Mouse (Mus musculus) forelimb bud, embryonic 11.5 days (tissue): ENCODE measurements around the gene Fam118a.
"Not testable (repeated sequence)": the region's sequence is repeated elsewhere in the genome, so short reads cannot be mapped to it uniquely, and the experiment has no call there.

ENCODE experiments used
- DNase-seq: peaks from one replicate; pipeline ENCODE4 v3.0.0-alpha.2; 2012; ENCODE audit warnings: low read depth, low spot score

Fam118a gene

GRCm38 (mm10) chr15:85028648-85029047, at the start of gene Fam118a:
Gene Fam118a (plus strand): TSS chr15:85028948.
- DNase-seq: not testable (repeated sequence)

DNA sequence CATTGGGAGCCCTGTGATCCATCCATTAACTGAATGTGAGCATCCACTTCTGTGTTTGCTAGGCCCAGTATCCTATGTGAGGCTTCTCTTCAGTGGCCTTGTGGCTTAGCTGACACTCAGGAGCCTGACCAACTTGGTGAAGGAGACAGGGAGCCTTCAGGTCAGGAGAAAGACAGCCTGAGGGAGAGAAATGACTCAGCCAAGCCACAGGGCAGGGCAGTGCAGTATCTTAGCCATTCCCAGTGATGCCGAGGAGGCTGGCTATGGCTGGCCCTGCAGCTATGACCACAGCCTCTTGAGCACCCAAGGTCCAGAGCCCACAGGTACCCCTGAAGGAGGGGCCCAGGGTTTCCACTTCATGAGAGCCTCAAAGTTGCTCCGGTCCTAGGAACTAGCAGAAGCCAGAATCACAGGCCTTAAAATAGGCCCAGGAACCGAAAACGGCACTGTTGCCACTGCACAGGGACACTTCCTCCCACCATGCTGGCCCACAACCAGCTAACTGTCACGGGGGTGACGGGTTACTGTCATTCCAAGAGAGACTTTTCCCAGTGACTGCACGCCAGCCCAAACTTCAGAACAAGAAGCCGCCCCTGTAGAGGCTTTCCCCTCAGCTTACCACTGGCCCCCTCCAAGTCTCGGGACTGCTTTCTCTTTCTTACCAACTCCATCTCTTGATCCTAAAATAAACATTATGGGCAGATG, 47.0 kb upstream of the Fam118a start:
- DNase-seq: no peak

GRCm38 (mm10) chr15:84982888-84983287, 45.9 kb upstream of the Fam118a start:
- no peak for DNase-seq

DNA sequence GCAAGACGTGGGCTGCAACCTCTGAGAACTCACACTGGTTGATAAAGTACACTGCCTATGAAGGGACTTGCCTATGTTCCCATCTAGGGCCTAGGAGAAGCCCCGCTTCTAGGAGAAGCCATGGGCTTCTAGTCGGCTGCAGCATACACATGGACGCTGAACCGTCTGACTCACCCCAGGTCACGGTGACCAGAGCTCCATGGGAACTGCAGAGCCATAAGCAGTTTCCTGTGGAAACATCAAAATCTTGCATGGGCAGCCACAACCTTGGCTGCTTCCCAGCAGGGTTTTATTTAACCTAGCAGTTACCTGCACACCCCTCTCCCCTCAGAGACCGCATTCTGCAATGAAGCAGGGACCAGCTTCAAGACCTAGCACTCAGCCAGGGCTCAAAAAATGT, 45.0 kb upstream of the Fam118a start:
- DNase-seq: no peak

GRCm38 (mm10) chr15:84985516-84986160, 43.1 kb upstream of the Fam118a start:
- no peak for DNase-seq

DNA sequence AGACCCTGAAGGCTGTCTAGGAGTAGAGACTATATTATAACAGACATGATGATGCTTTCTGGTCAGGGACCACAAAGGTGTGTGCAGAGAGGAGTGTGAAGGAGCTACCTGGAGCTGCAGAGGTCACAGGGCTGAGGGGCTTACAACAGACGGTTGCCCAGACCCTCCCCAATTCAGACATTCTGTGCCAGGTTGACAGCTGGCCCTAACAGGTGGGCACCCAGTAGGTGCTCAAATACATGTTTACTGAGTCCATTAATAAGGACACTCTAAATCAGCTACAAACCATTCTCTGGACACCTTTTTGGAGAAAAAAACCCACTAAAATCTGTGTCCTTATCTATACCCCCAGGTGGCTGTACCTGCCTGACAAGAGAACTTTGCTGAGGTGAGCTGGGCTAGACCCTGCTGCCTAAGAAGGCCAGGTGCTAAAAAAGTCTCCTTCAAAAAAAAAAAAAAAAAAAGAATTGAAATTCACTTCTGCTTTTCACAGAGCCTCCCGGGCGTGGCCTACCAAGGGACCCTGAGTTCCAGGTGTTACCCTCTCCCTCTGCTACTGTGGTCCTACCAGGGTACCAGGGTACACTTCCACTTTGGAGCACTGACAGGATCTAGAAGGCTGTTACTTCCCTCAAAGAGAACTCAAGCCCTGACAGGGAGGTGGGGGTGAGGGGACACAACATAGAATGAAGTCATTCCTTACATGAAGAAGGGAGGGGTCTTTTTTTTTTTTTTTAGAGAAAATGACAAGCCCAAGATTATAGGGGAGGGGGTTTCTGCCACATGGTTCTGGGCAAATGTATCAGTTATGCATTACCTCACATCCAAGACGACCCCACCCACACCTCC, 42.4 kb upstream of the Fam118a start:
- no peak for DNase-seq

DNA sequence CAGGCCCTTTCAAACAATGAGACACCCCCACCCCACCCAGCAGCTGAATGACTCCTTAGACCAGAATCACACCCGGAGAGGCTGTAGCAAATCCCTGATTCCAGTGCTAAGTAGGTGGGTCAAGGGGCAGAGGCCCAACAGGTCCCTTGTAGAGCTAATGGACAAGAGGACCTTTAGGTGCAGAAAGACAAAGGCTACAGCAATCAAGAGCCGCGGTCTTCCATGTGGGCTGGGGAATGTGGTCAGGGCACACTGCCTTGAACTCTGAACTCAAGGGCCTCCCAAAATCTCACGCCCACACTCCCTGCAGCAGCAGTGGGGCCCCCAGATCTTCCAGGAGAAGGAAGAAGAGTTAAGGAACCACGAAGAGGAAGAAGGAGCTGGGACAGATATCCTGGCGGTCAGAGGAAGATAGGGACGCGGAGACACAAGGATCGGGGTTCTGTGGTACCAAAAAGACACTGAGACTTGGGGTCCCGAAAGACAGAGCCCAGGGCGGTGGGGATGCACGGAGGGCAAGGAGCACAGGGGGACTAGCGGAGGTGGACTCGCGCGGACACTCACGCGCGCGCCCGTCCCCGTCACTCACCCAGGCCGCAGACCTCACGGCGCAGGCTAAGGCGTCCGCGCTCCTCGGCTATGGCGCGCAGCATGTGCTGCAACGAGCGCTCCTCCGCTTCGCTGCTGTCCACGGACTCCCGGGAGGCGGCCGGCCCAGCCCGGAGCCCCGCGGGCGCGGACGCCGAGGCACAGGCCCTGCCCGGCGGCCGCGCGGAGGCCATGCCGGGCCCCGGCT, 41.5 kb upstream of the Fam118a start:
- DNase-seq: no peak

GRCm38 (mm10) chr15:84987874-84988825, 40.6 kb upstream of the Fam118a start, which contains the start of gene 5031439G07Rik:
Gene 5031439G07Rik (minus strand): TSS chr15:84988551.
- DNase-seq: peak; percentile 96

DNA sequence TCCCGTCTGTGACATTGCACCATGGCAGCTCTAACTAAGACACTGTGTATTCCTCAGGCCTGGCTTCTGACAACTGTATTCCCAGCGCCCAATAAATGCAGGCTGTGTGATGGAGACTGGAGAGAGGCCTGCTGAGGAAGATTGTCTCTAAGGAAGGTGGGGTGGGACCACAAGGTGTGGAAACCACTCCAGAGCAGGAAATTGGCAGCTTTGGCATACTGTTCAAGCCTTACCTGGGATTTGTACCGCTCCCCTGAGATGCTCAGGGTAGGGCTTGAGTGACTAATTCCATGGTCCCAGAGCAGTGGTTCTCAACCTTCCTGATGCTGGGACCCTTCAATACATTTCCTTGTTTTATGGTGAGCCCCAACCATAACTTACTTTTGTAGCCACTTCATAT, 39.6 kb upstream of the Fam118a start:
- no peak for DNase-seq

DNA sequence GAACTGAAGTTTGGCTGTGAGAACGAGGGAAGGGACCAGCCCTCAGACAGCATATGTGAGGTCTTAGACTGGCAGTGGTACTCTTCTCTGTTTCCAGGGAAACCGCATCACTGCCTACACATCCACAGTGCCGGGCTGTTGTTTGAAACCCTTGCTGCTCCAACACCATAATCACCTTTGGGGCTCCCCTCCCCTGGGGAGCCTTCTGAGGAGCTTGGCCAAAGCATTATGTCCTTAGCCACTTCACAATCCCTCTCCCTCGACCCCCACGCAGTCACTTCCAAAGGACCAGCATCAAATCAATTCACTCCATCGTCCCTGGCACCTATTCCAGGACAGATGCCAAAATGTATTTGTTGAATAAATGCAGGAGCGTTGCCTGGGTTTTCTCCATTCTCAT, 39.0 kb upstream of the Fam118a start:
- no peak for DNase-seq

DNA sequence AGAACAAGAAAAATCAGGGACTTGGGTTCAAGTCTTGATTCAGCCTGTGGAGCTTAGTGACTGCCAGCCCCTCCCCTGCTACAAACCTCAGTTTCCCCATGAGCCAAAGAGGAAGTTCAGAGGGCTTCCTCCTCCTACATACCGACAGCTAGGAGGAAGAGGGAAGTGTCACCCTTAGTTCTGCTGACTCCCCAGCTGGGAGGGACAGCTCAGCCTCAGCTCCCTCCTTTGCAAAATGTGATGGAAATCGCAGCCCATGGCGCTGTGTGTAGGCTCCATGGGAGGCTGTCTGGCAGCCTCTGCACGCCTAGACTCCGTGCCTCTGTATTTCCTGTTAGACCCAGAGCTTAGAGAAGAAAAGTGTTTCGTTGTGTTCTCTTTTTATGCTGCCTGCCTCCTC, 34.2 kb upstream of the Fam118a start:
- DNase-seq: no peak

DNA sequence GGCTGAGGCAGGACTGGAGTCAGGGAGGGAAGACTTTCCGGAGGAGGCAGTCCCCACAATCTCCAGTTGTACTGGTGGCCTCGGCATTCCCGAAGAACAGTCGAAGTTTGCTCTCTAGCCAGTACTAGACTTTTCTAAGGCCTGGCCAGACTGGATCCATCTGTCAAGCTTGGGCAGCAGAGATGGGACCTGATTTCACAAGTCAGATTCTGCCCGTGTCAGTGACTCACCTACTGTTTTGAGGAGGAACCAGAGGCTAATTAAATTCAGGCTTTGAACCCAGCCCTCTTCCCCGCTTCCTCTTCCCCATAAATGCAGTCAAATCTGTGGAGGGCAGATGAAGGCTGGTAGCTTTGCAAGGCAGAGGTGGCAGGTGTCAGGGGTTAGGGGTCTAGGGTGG, 33.7 kb upstream of the Fam118a start:
- DNase-seq: no peak

- peak; percentile 53 for DNase-seq
Measured at GRCm38 (mm10) chr15:84995967-84996366, 32.8 kb upstream of the Fam118a start.

GRCm38 (mm10) chr15:84997768-84998454, 30.8 kb upstream of the Fam118a start:
- DNase-seq: no peak

- no peak for DNase-seq
Measured at GRCm38 (mm10) chr15:84999911-85000310, 28.8 kb upstream of the Fam118a start.

DNA sequence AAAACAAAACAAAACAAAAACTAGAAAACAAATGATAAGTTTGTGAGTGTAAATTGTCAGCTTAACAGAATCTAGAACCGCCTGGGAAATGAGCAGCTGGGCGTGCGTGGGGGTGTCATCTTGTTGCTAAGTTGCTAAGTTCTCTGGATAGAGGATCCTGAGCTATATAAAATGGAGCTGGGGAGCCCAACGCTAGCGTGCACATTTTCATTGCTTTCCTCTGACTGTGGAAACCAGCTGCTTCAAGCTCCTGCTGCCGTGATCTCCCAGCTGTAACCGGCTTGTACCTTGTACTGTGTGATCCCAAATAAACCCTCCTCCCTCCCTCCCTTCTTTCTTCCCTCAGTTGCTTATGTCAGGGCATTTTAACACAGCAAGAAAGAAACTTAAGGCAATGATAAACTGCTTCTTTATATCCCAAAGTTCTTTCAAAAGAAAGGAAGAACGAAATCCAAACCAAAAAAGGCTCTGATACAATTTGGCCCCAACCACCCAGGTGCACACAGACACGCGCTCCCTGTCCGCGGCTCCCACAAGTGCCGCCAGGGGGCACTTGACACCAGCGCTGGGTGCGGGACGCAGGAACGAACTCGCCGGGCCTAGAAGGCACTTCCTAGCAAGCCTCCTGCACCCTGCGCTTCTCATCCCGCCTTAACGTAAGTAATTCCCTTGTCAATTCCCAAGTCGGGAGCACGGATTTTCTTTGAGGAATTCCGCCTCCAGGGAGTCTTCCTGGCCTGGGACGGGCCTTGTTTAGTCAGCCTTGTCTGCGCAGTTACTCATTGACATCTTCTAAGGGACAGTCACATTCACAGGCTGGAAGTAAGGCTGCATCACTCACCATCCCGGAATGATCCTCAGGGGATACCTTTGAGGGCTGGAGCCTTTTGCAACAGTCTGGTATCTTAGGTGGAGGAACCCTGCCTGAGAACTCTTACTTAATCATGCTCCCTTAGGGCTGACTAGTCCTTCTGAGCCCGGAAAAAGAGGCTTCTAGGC, 27.5 kb upstream of the Fam118a start:
- DNase-seq: peak; percentile 65

DNA sequence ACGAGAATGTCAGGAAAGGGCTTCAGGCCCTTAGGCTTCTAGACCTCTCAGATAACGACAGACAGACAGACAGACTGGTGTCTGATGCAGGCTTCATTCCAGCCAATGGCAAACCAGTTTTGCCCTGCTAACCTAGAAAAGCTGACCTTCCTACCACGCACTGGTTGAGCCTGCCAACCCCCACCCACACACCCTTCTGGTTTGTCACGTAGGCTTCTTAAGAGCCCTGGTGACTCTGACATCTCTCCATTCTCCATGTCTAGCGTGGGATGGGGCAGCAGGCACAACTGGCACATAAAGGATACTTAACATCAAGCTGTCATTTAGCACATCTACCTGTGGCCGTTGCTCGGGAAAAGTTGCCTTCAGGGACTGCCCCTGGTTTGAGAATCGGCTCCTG, 19.1 kb upstream of the Fam118a start:
- no peak for DNase-seq

- no peak for DNase-seq
Measured at GRCm38 (mm10) chr15:85011895-85012661, 16.7 kb upstream of the Fam118a start.
